Mouse (Mus musculus) spleen, postnatal 36 days (tissue): Measurements from ENCODE around the gene Aadac.

Experiments
- DNase-seq, 2 experiments: peaks; one replicate each; pipeline ENCODE4 v3.0.0; 2022; ENCODE audit warnings: low spot score in 2 of 2, mixed read lengths in 1 of 2

The Aadac gene

GRCm38 (mm10) chr3:60025417-60025816 is at the start of gene Aadac:
Gene Aadac (plus strand): TSS chr3:60025717.
- DNase-seq: no peak

GRCm38 (mm10) chr3:60003622-60004021 is 21.9 kb upstream of the Aadac start:
- no peak for DNase-seq

- no peak for DNase-seq
These were observed 19.1 kb upstream of the Aadac start, which contains the start of gene Aadacl2 for GRCm38 (mm10) chr3:60006443-60006842. Gene Aadacl2 (plus strand): TSS chr3:60006743.

DNA sequence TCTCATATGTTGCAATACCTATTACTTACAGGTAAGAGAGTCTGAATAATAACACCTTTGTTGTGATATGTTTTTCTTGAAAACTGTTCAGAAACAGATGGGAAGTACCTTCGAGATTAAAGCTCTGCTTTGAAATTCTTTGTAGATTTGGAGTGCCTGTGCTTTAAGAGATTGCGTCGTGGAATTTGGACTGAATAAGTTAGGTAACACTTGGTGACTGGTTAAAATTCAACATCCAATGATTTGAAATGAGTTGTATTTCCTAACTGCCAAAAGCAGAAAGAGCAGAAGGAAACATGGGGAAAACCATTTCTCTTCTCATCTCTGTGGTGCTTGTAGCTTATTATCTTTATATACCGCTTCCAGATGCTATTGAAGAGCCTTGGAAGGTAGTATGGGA is 6.0 kb downstream of the Aadac start:
- no peak for DNase-seq

GRCm38 (mm10) chr3:60046221-60046913 is 20.9 kb downstream of the Aadac start:
- DNase-seq: no peak

GRCm38 (mm10) chr3:60053231-60053927 is 27.9 kb downstream of the Aadac start:
- DNase-seq: no peak

GRCm38 (mm10) chr3:60053931-60054330 is 28.4 kb downstream of the Aadac start:
- DNase-seq: no peak

DNA sequence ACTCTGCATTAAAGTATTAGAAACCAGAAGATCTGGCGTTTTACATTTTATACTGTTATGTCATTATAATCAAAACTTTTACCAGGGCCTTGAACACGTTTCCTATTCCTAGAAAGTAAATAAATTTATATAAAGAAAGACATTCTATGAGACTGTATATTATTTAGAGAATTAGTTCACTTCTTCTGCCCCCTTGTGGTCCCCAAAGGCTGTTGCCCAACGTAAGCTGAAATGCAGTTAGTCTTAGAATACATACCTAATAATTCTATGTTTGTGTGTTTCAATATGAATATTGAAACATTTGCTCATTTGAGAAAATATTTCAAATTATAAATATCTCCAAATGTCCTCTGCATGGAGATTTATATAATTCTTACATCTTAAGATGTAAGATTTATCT is 30.9 kb downstream of the Aadac start:
- DNase-seq: peak in 1 of 2 experiments; percentile 3

DNA sequence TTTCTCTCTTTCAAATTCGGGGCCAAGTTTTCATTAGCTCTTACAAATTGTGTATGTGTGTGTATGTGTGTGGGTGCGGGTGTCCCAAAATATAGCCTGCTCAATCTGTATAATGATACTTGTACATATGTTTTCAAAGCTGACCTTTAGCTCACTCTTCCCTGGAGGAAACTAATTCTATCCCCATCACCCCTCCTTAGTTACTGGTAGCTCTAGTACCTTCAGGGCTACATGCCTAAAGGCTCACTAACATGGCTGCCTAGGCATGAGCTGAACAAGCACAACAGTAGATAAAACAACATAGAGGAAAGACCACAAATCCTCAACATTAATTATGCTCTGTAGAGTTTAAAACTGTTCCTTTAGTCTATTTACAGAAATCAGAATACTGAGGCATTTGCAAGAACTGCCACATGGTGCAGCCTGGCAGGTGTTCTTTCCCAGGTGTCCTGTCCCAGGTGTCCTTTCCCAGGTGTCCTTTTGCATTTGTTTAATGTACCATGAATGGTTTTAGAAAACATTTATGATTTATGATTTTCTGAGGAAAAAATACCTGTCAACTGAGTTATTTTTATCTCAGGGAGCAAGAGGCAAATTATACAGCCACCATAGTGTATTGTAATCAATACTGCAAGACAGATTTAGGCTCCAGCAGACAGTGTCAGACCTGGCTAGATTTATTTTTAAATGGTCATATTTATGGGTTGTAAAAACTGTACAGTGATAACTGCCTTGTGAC is 31.7 kb downstream of the Aadac start:
- DNase-seq: no peak

- no peak for DNase-seq
These were observed 32.2 kb downstream of the Aadac start for GRCm38 (mm10) chr3:60057809-60058082.

DNA sequence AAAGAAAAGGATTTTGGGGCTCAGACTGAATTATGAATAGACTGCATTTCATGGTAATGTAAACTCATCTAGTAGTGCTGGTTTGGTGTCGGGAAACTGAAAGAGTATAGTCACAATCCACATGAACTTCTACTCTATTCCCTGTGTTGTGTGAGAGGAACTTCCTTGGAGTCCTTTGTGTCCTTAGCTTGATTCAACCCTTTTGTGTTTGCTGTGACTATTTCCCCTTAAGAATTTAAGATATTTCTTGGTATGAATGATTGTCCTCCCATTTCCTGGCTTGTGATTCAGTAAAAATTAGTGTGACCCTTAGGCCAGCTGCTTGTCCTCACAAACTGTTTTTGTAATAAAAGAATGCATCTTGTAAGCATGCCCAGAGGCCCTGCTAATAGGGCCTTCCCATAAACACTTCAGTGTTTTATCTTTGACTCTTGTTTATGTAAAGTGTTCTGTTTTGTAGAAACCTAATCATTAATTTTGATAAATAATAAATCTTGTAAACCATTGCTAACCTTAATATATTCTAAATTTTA is 53.4 kb downstream of the Aadac start:
- DNase-seq: peak in 1 of 2 experiments; percentile 2

DNA sequence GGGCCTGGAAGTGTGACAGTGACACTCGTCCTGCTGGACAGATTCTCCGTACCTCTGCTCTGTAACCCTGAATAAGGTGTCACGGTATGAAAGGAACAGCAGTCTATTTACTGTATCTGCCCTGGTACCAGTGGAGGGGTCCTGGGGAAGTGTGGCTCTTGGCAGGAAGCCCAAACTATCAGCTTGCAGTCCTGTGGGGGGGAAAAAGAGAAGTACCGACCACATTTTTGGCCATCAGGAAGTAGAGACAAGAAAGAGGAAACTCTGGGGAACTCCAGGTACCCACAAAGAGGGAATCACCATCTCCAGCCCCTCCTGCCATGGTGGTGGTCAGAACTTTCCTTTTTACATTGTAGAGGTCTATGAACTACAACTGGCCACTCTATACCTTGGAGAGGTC is 55.1 kb downstream of the Aadac start:
- DNase-seq: peak; percentile 74

- DNase-seq: no peak
These were observed 56.1 kb downstream of the Aadac start, which contains the start of gene Sucnr1 for GRCm38 (mm10) chr3:60081648-60082047. Gene Sucnr1 (plus strand): TSS chr3:60081869.

- no peak for DNase-seq
These were observed 57.2 kb downstream of the Aadac start for GRCm38 (mm10) chr3:60082746-60083145.

- no peak for DNase-seq
These were observed 60.2 kb downstream of the Aadac start for GRCm38 (mm10) chr3:60085729-60086128.
